Mouse (Mus musculus) spleen, adult 18-20 months (tissue): ENCODE measurements around the gene Cldn15.

ENCODE experiments used
- DNase-seq, 2 experiments: peaks; one replicate each; pipeline ENCODE4 v3.0.0; 2022; ENCODE audit warnings: mixed read lengths in 2 of 2

The Cldn15 gene

DNA sequence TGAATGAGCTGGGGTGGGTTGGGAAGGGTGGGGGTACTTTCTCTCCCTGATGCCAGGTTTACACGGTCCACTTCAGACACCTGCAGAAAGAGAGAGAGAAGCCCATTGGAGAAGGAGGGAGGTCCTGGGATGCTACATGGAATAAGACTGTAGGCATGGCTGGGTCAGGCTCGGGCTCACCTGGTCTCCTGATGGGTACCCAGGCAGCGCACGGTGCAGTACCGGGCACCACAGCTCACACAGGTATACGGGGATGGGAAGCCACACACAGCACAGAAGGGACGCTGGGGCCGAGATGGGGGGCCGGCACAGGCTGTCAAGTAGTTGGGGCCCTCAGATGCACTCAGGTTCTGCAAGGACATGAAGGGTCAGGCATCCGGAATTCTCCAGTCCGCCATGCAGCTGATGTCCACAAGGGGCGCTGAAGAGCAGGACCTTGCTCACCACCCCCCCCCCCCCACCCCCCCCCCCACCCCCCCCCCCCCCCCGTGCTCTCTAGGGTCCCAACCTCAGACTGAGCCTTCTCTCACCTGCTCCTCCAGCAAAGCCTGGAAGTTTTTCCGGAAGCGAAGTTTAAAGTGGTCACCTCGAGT lies 16.0 kb downstream of the Cldn15 start:
- peak in 1 of 2 experiments; percentile 62 for DNase-seq

DNA sequence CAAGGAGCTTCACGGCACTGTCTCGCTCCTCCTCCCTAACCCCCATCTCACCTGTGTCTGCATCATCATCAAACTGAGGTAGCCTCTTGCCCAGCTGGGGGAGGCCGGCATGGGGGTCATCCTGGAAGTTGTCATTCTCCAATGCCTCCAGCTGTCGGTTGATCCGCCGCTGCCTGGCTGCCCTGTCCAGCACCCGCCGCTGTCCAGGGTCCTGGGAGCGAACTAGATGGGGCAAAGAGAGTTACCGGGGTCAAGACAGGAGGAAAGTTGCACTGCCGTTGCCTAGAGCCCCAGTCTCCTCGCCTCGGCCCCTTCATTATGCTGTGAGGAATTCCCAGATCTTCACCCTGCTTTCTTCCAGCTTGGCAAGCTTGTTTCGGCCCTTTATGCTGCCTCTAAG lies 18.4 kb downstream of the Cldn15 start:
- DNase-seq: no peak

DNA sequence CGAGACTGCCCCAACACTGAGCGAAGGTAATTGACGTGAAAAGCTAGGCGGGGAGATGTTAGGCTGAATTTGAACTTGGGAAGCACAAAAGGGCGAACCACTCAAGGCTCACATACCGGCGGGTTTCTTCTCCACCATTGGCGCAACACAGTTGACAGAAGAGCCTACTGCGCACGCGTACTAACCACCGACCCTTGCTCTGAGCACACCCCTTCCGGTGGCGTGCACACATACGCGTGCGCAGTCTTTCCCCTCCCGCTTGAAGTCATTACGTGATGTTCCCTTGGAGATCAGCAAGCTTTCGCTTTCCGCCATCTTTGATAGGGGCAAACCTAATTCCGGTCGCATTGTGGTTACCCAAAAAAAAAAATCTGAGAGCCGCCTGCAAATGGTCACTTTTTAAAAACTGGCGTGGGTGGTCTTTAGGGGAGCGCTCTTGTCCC lies 20.3 kb downstream of the Cldn15 start, which contains the start of gene Plod3:
Plod3 (plus strand) TSS at position 325 of the 443 bp plus-strand sequence.
- DNase-seq: peak; percentile 90 to 92

DNA sequence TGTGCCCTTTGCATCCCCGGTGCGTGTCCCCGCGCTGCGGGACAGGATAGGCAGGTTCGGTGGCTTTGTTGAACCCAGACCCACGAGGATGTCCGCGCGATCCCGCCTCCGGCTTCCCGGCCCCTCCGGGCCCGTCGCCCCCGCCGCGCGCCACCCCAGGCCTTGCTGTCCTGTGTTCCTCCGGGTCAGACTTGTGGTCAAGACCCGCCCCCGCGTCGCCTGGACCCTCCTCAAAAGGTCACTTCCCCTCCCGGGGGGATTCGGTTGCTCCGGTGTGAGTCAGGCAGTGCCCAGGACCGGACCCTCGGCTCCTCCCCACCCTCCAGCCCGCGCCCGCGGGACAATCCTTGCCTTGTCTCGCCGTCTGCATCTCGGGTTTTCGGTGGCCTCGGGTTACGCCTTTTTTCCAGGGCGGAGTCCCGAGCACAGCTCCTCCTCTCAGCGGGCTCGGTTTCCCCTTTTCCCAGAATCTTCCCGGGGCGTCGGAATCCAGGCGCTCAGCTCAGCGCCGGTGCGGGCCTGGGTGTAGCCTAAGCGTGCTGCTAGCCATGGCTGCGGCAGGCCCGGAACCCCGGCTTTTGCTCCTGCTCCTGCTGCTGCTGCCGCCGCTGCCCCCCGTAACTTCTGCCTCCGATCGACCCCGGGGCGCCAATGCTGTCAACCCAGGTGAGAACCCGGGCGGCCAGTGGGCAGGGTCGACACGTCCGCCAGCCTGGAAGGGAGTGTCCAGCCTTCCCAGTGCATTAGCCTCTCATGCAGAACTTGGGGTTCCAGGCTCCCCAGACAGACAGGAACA lies 20.9 kb downstream of the Cldn15 start:
- DNase-seq: peak; percentile 62 to 72

DNA sequence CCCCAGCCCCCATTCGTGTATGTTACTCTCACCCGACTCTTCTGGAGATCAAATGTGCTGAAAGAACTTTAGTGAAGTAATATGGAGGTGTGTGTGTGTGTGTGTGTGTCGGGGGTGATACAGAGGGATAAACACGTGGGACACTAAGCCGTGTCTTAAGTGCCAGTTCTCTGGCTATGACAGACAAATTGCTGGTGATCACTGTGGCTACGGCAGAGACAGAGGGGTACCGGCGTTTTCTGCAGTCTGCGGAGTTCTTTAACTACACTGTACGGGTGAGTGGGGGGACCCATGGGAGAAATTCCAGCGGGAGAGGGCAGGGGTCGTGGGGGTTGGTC lies 21.5 kb downstream of the Cldn15 start, which contains the start of gene Znhit1:
Znhit1 (minus strand) TSS at position 88 of the 338 bp plus-strand sequence.
- DNase-seq: no peak

DNA sequence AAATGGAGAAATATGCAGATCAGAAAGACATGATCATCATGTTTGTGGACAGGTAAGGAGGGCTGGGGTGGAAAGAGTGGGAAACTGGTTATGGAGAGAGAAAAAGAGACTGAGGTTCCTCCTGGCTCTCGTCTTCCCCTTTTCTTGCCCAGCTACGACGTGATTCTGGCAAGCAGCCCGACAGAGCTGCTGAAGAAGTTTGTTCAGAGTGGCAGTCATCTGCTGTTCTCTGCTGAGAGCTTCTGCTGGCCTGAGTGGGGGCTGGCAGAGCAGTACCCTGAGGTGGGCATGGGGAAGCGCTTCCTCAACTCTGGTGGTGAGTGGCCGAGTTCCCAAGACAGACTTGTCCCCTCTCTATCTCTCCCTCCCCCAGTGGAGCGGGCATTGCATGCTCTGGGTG lies 22.0 kb downstream of the Cldn15 start:
- no peak for DNase-seq

DNA sequence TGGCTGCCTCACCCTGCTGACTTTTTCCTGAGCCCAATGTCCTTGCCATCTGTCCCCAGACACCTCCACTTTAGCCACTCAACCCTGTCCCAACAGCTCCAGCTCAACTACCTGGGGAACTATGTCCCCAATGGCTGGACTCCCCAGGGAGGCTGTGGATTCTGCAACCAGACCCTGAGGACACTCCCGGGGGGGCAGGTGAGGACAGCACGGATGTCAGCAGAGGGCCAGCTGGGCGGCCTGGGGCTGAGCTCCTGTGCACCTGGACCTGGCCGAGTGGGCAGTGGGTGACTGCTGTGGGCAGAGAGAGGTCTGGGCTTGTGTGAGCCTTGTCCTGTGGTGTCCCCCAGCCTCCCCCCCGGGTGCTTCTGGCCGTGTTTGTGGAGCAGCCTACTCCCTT lies 23.4 kb downstream of the Cldn15 start:
- no peak for DNase-seq

DNA sequence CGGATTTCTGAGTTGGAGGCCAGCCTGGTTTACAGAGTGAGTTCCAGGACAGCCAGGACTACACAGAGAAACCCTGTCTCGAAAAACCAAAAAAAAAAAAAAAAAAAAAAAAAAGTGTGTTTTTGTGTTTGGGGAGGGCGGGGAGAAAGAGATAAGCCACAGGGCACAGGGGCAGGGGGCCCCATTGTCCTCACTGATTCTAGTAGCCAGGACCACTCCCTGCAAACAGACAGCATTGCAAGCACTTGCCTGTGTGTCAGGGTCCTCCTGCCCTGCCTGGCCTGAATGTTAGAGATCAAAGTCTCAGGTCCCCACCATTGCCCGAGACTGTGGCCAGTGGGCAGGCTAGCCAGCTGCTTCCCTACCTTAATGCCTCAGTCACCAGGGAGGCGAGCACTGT lies 33.0 kb downstream of the Cldn15 start:
- DNase-seq: no peak

DNA sequence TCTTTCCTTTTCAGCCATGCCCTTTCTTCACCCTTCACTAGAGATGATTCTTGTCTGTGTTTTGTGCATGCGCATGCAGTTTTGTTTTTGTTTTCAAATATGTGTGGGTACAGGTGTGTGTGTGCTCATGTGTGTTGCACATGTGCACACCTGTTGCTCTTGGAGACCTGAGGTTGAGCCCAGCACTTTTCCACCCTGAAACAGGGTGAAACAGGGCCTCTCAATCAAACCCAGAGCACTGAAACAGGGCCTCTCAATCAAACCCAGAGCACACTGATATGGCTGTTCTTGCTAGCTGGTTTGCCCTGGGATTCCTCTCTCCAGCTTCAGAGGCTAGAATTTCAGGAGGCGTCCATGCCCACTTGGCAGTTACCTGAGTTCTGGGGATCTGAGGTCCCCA lies 34.2 kb downstream of the Cldn15 start:
- DNase-seq: no peak

DNA sequence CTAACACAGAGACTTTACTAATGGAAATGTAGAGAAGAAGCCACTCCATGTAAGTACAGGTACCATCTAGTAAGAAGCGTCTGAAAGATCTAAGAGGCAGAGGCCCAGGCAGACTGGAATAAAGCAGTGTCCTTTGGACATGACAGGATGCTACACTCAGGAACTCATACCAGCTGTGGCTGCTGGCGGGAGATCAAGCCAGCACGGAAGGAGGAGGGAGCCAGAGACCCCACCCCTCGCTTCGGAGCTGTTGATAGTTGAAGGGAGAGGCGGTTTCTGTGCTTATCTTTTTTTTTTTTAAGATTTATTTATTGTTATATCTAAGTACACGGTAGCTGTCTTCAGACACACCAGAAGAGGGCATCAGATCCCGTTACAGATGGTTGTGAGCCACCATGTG lies 40.9 kb downstream of the Cldn15 start:
- DNase-seq: no peak

DNA sequence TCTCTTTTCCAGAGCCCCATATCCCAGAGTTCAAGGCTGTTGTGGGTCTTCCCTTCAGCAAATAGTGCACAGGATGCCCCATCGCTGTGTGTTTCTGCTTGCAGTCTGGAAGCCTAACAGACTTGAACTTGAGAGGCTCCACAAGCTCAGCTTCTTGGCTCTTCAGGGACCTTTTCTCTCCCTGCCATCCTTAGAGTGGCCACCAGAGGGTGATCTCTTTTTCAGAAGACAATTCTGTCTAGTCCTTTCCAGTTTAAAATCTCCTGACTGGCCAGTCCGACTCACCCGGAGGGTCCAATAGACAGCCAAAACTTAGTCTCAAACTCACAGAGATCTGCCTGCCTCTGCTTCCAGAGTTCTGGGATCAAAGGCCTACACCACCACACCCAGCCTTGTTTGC lies 43.6 kb downstream of the Cldn15 start:
- peak in 1 of 2 experiments; percentile 26 for DNase-seq

DNA sequence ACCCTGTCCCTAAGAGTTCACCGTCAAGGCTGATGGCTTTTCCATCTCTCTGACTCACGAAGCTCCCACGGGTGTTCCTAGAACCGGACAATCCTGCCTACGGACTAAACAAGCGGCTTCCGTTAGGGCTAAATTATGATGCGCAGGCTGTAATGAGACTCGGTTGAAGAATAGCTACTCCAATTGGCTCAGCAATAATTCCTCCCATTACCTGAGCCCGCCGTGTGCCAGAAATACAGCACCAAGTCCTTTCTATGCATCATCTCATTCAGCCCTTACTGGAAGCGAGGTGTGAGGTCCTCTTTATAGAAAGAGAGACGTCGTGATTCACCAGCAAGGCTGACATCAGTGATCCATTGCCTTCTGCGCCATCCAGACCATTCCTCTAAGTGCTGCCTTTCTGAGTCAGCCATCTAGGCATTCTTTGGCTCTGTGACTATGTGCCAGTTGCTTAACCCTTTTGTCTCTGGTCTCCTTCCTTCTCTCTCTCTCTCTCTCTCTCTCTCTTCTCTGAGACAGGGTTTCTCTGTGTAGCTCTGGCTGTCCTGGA lies 46.1 kb downstream of the Cldn15 start:
- DNase-seq: no peak

DNA sequence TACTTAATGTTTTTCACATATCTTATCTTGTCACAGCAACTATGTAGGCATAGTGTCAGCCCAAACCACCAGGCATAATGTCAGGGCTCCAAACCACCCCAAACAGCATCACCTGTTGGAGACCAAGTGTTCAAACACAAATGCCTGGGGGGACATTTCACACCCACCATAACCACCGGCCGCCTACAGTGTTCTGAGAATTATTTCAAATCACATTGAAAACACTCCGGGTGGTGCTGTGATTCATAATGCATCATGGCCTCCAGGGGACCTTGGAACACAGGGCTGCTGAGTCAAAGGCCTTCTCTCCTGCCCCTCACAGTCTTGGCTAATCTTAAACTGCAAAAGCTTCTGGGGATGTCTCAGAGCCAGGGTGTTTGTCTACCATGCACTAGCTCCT lies 49.5 kb downstream of the Cldn15 start:
- DNase-seq: no peak

DNA sequence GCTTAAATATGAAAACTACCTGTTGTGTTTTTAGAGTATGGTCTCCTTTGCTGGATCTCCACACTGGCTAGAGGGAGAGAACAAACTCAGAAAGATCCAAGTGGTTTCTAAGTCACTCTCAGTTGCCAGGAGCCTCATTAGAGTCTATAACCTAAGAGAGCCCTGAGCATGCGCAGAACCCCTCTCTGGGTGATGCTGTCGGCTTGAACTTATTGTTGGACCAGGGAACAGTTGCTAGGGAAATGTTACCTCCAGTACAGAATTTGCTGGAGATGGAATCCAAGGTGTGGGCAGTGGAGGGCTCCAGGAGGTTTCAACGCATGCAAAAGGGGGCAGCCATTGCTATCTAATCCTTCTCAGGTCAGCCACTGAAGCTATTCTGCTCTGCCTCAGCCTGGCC lies 57.9 kb downstream of the Cldn15 start:
- no peak for DNase-seq

DNA sequence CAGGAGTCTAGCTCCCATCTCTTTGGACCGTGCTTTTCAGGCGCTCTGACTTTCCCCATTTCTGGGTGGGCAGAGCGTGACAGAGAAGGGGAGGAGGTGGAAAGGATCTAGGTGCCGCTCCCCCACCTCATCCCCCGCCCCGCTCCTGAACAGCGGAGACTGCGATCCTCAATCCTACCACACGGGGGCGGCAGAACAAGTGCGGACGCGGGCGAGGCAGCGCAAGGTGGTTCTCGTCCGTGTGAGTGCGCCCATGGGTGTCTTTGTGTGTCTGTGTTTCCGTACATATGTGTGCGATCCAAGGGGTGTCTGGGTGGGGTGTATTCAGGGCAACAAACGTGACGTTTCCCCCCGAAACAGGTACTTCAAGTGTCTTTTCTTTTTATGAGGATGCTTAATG lies 58.7 kb downstream of the Cldn15 start:
- peak; percentile 45 to 81 for DNase-seq
